Mouse (Mus musculus): Measurements from ENCODE around the gene Prkcz.
A peak's percentile ranks its signal among the peaks of the same experiment; 100 is the strongest.

Prkcz gene

GRCm38 (mm10) chr4:155361303-155361791 lies at the start of gene Prkcz:
Prkcz (minus strand) TSS chr4:155361361.
- peak; percentile 74 to 76 for DNase-seq

GRCm38 (mm10) chr4:155409058-155409776 lies 48.1 kb upstream of the Prkcz start, which contains the start of gene Cfap74:
Cfap74 (plus strand) TSS chr4:155409190.
- DNase-seq: peak; percentile 32 to 37

- no peak for DNase-seq
These were observed 47.5 kb upstream of the Prkcz start for GRCm38 (mm10) chr4:155408695-155409057.

GRCm38 (mm10) chr4:155402489-155402888 lies 41.3 kb upstream of the Prkcz start:
- no peak for DNase-seq

GRCm38 (mm10) chr4:155401121-155401520 lies 40.0 kb upstream of the Prkcz start:
- DNase-seq: no peak

GRCm38 (mm10) chr4:155398222-155398540 lies 37.0 kb upstream of the Prkcz start:
- no peak for DNase-seq

- DNase-seq: no peak
These were observed 36.5 kb upstream of the Prkcz start, which contains the start of gene Gabrd for GRCm38 (mm10) chr4:155397511-155398221. Gabrd (minus strand) TSS chr4:155398112.

- DNase-seq: no peak
These were observed 35.6 kb upstream of the Prkcz start for GRCm38 (mm10) chr4:155396751-155397150.

GRCm38 (mm10) chr4:155395471-155395870 lies 34.3 kb upstream of the Prkcz start:
- DNase-seq: no peak

GRCm38 (mm10) chr4:155387166-155387565 lies 26.0 kb upstream of the Prkcz start:
- DNase-seq: no peak

GRCm38 (mm10) chr4:155383326-155383725 lies 22.2 kb upstream of the Prkcz start:
- DNase-seq: no peak

GRCm38 (mm10) chr4:155382752-155383151 lies 21.6 kb upstream of the Prkcz start:
- no peak for DNase-seq

GRCm38 (mm10) chr4:155381974-155382373 lies 20.8 kb upstream of the Prkcz start:
- DNase-seq: no peak

GRCm38 (mm10) chr4:155371797-155372735 lies 10.9 kb upstream of the Prkcz start:
- no peak for DNase-seq

- DNase-seq: no peak
These were observed 9.9 kb upstream of the Prkcz start for GRCm38 (mm10) chr4:155370737-155371715.

- peak; percentile 16 to 56 for DNase-seq
These were observed 7.5 kb upstream of the Prkcz start for GRCm38 (mm10) chr4:155368684-155369083.

GRCm38 (mm10) chr4:155367739-155368138 lies 6.6 kb upstream of the Prkcz start:
- DNase-seq: no peak

GRCm38 (mm10) chr4:155366784-155367183 lies 5.6 kb upstream of the Prkcz start:
- DNase-seq: no peak

- DNase-seq: no peak
These were observed 1.3 kb upstream of the Prkcz start for GRCm38 (mm10) chr4:155362443-155362842.

GRCm38 (mm10) chr4:155360856-155361255 lies 305 bp downstream of the Prkcz start:
- peak in 1 of 2 experiments; percentile 15 for DNase-seq

- no peak for DNase-seq
These were observed 1.3 kb downstream of the Prkcz start for GRCm38 (mm10) chr4:155359560-155360464.

All from spleen, adult 18-20 months (tissue).